Mouse (Mus musculus) embryonic facial prominence, embryonic 12.5 days (tissue): ENCODE results near the gene Hormad1. TPM values are rescaled to one million over a fixed set of nuclear protein-coding genes. Genes with fewer than 3 reads are reported as not detected.

ENCODE experiments used
- ATAC-seq: fragments of 200-750 bp; cut with Nextera tagmentation; 2 replicates; pipeline ENCODE4 v1.8.0; 2017; ENCODE audit not compliant: insufficient number of reproducible peaks, insufficient read depth, low FRiP score, low TSS enrichment
- H3K27ac ChIP-seq: fragments of 300-500 bp; sonication (generic); 2 replicates; pipeline ENCODE4 v1.5.1; 2016; ENCODE audit warnings: mild to moderate bottlenecking
- H3K27me3 ChIP-seq: fragments of 300-500 bp; sonication (generic); 2 replicates; pipeline ENCODE4 v1.6.1; 2016; ENCODE audit warnings: mild to moderate bottlenecking, moderate library complexity
- H3K36me3 ChIP-seq: fragments of 300-500 bp; sonication (generic); 2 replicates; pipeline ENCODE4 v1.6.1; 2016; ENCODE audit warnings: mild to moderate bottlenecking
- H3K4me1 ChIP-seq: fragments of 300-500 bp; sonication (generic); 2 replicates; pipeline ENCODE4 v1.6.1; 2016
- H3K4me2 ChIP-seq: fragments of 300-500 bp; sonication (generic); replicated peaks from 2 replicates; pipeline ENCODE4 v1.6.1; 2016; ENCODE audit warnings: mild to moderate bottlenecking, moderate library complexity
- H3K4me3 ChIP-seq: fragments of 300-500 bp; sonication (generic); 2 replicates; pipeline ENCODE4 v1.5.1; 2016; ENCODE audit warnings: mild to moderate bottlenecking
- H3K9ac ChIP-seq: fragments of 300-500 bp; sonication (generic); 2 replicates; pipeline ENCODE4 v1.6.1; 2016; ENCODE audit warnings: mild to moderate bottlenecking, moderate library complexity
- H3K9me3 ChIP-seq: fragments of 300-500 bp; sonication (generic); 2 replicates; pipeline ENCODE4 v1.6.1; 2016; ENCODE audit warnings: mild to moderate bottlenecking, moderate library complexity
- WGBS: fragments of 180-500 bp; shearing (Covaris S2); methylation state at CpG from one replicate; pipeline ENCODE4 v1.1.7; 2016; 5-methylcytosine and 5-hydroxymethylcytosine counted together
- polyA plus RNA-seq: library from polyadenylated mRNA; unstranded; fragments of >200 nt; fragmentation: Nextera tagmentation; extraction: Ambion mirVana; gene quantifications from 2 replicates; pipeline ENCODE4 v1.2.1, GENCODE M21; 2016

Hormad1 gene
- polyA plus RNA-seq: not detected in 2 replicates

DNA sequence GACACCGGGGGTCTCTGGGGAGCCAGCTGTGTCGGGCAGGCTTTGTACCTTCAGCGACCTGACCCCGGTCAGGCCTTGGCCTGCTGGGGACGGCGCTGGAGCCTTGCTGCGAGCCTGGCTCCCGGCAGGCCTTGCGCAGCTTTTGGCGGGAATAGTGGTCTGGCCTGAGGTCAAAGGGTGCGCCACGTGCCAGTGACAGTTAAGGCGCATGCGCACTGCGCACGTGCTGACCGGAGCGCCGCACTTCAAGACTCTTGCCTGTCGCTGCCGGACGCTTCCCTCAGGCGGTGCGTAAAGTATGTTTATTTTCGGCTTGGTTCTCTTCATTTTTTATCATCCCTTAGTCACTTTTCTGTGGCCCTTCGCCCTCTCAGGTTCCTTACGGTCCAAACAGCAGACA is at the start of gene Hormad1:
Hormad1 (plus strand) TSS at position 241 of the 400 bp plus-strand sequence.
- WGBS: 89% methylated on average over 27 of the region's 27 CpGs
- Histone ChIP-seq H3K9me3 (no peaks in the 10 kb centered on the region), H3K27ac (no peak within 1 kb of the TSS), H3K4me2 (no peak within 1 kb of the TSS), H3K36me3 (no peaks in the 10 kb centered on the region), H3K4me1 (no peaks in the 10 kb centered on the region), H3K4me3 (no peak within 1 kb of the TSS), H3K27me3 (no peaks in the 10 kb centered on the region), H3K9ac (no peak within 1 kb of the TSS)
- no peak for ATAC-seq

- Histone ChIP-seq H3K36me3 (peaks cover 8% of the 10 kb centered on the region; the same call in 1 of the 2 replicates), H3K4me1 (no peaks in the 10 kb centered on the region), H3K4me2 (no peak overlapping the region), H3K9ac (no peak overlapping the region), H3K9me3 (no peaks in the 10 kb centered on the region), H3K27me3 (no peaks in the 10 kb centered on the region), H3K4me3 (no peak overlapping the region), H3K27ac (no peak overlapping the region)
- WGBS: 76% methylated on average over 9 of the region's 9 CpGs
- ATAC-seq: no peak
Measured at GRCm38 (mm10) chr3:95511611-95512180, 47.8 kb upstream of the Hormad1 start.

DNA sequence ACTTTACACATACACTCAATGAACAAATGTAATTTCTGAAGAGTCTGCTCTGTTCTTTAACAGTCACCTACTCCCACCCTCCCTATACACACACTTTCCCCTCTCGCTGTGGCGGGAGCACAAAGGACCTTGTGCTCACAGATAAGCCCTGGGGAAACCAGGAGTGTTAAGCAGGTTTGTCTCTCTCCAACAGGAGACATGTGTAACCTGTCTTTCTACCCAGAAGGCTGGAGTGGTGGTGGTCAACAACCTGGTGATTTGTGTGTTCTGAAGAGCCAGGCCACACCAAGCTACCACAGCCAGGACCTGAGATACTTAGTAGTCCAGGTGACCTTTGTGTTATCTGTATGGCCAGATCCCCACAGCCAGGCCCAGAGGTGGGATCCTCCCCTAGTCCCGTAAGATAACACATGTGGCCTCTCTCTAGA is 42.8 kb upstream of the Hormad1 start:
- no peak for ATAC-seq
- peaks cover 4% of the 10 kb centered on the region; the same call in 1 of the 2 replicates for H3K4me1 ChIP-seq
- no peak overlapping the region for H3K9ac ChIP-seq
- H3K27ac ChIP-seq: no peak overlapping the region
- H3K36me3 ChIP-seq: no peaks in the 10 kb centered on the region
- no peaks in the 10 kb centered on the region for H3K9me3 ChIP-seq
- H3K4me3 ChIP-seq: no peak overlapping the region
- 88% methylated on average over 3 of the region's 3 CpGs for WGBS
- no peaks in the 10 kb centered on the region for H3K27me3 ChIP-seq
- H3K4me2 ChIP-seq: no peak overlapping the region

DNA sequence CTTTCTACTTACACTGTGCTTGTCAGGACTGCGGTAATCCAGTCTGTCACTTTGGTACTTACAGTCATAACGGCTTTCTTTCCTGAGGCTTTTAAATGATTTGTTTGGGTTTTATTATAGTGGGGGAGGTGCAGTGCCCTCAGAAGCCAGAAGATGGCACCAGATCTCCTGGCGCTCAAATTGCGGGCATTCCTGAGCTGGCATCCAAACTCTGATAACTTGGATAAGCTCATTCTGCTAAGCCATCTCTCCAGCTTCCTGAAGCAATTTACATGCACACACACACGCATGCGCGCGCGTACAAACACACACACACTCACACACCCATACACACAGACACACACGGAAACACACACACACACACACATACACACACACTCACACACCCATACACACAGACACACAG is 42.0 kb upstream of the Hormad1 start:
- Histone ChIP-seq H3K27me3 (no peaks in the 10 kb centered on the region), H3K9ac (peak overlapping the region; percentile 19; the same call in 1 of the 2 replicates), H3K4me3 (no peak overlapping the region), H3K36me3 (no peaks in the 10 kb centered on the region), H3K4me1 (peaks cover 4% of the 10 kb centered on the region; the same call in 1 of the 2 replicates), H3K27ac (no peak overlapping the region), H3K9me3 (no peaks in the 10 kb centered on the region), H3K4me2 (no peak overlapping the region)
- ATAC-seq: no peak
- WGBS: 27% methylated on average over 10 of the region's 10 CpGs

DNA sequence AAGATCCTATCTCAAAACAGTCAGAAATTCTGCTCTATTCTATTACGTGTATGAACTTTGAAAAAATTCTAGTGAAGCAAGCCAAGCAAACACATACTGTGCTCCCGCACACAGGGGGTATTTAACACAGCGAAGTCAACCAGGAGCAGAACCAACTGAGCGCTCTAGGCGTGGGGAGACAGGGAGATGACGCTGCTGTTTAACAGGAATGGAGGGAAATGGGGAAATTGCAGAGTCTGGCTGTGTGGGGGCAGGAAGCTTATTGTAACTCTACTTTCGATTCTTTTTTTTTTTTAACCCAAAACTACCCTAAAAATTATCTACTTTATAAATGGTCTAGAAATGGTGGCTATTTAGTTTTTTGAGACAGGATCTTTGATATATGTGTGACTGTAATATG is 40.6 kb upstream of the Hormad1 start:
- H3K36me3 ChIP-seq: no peaks in the 10 kb centered on the region
- no peak for ATAC-seq
- peaks cover 4% of the 10 kb centered on the region; the same call in 1 of the 2 replicates for H3K4me1 ChIP-seq
- no peaks in the 10 kb centered on the region for H3K9me3 ChIP-seq
- H3K27ac ChIP-seq: no peak overlapping the region
- H3K27me3 ChIP-seq: no peaks in the 10 kb centered on the region
- no peak overlapping the region for H3K4me2 ChIP-seq
- H3K4me3 ChIP-seq: no peak overlapping the region
- H3K9ac ChIP-seq: no peak overlapping the region
- 79% methylated on average over 7 of the region's 7 CpGs for WGBS

GRCm38 (mm10) chr3:95519315-95519714 is 40.2 kb upstream of the Hormad1 start:
- Histone ChIP-seq H3K4me2 (no peak overlapping the region), H3K27ac (no peak overlapping the region), H3K9ac (no peak overlapping the region), H3K36me3 (no peaks in the 10 kb centered on the region), H3K4me1 (peaks cover 4% of the 10 kb centered on the region; the same call in 1 of the 2 replicates), H3K9me3 (no peaks in the 10 kb centered on the region), H3K4me3 (no peak overlapping the region), H3K27me3 (no peaks in the 10 kb centered on the region)
- WGBS: 67% methylated on average over 2 of the region's 2 CpGs
- no peak for ATAC-seq

- no peaks in the 10 kb centered on the region for H3K36me3 ChIP-seq
- no peak overlapping the region for H3K4me3 ChIP-seq
- H3K9ac ChIP-seq: no peak overlapping the region
- H3K27ac ChIP-seq: no peak overlapping the region
- H3K4me1 ChIP-seq: peaks cover 4% of the 10 kb centered on the region; the same call in 1 of the 2 replicates
- H3K27me3 ChIP-seq: no peaks in the 10 kb centered on the region
- no peak for ATAC-seq
- no peak overlapping the region for H3K4me2 ChIP-seq
- WGBS: 82% methylated on average over 3 of the region's 3 CpGs
- H3K9me3 ChIP-seq: no peaks in the 10 kb centered on the region
Measured at GRCm38 (mm10) chr3:95520100-95520499, 39.4 kb upstream of the Hormad1 start.

DNA sequence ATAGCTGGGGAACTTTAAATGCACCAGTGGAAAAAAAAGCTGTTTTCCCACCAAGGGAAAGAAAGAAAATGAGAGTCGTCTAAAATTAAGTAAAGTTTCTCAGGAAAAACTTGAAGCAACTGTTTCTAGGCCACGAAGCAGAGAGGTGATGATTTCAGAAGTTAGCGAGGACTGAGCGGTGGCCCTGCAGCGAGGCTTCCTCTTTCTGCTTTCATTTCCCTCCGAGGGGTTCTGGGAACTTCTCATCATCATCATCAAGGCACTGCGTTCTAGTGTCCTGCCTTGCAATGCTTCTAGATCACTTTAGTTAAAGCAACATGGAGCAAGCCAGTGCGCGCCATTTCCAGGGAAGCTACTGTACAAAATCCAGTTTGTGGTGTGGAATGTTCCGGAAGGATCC is 38.3 kb upstream of the Hormad1 start:
- peaks cover 4% of the 10 kb centered on the region; the same call in 1 of the 2 replicates for H3K4me1 ChIP-seq
- ATAC-seq: no peak
- no peak overlapping the region for H3K9ac ChIP-seq
- 91% methylated on average over 10 of the region's 10 CpGs for WGBS
- H3K27ac ChIP-seq: no peak overlapping the region
- H3K4me2 ChIP-seq: no peak overlapping the region
- H3K27me3 ChIP-seq: no peaks in the 10 kb centered on the region
- no peaks in the 10 kb centered on the region for H3K9me3 ChIP-seq
- no peak overlapping the region for H3K4me3 ChIP-seq
- H3K36me3 ChIP-seq: no peaks in the 10 kb centered on the region

GRCm38 (mm10) chr3:95523662-95524061 is 35.8 kb upstream of the Hormad1 start:
- H3K4me3 ChIP-seq: no peak overlapping the region
- no peaks in the 10 kb centered on the region for H3K36me3 ChIP-seq
- no peaks in the 10 kb centered on the region for H3K4me1 ChIP-seq
- no peak overlapping the region for H3K4me2 ChIP-seq
- 50% methylated on average over 3 of the region's 3 CpGs for WGBS
- H3K27me3 ChIP-seq: no peaks in the 10 kb centered on the region
- H3K9ac ChIP-seq: no peak overlapping the region
- no peak for ATAC-seq
- peak overlapping the region; percentile 48; the same call in 1 of the 2 replicates for H3K27ac ChIP-seq
- H3K9me3 ChIP-seq: no peaks in the 10 kb centered on the region

DNA sequence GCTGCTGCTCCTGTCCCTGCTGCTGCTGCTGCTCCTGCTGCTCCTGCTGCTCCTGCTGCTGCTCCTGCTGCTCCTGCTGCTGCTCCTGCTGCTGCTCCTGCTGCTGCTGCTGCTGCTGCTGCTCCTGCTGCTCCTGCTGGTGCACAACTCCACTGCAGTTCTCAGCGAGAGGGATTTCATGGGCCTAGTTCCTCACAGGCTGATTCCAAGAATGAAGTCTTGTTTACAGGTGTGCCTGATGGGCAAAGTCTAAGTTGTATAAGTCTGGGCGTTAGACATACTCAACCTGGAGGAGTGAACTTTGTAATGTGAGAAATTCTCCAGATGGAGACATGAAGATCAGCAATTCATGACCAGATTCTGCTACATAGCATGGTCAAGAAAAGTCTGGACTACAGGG is 34.8 kb upstream of the Hormad1 start:
- H3K4me3 ChIP-seq: no peak overlapping the region
- H3K4me1 ChIP-seq: no peaks in the 10 kb centered on the region
- H3K9ac ChIP-seq: no peak overlapping the region
- H3K4me2 ChIP-seq: no peak overlapping the region
- H3K9me3 ChIP-seq: no peaks in the 10 kb centered on the region
- H3K27ac ChIP-seq: no peak overlapping the region; the same call in 1 of the 2 replicates
- WGBS: 61% methylated on average over 2 of the region's 2 CpGs
- H3K27me3 ChIP-seq: no peaks in the 10 kb centered on the region
- H3K36me3 ChIP-seq: no peaks in the 10 kb centered on the region
- ATAC-seq: no peak

DNA sequence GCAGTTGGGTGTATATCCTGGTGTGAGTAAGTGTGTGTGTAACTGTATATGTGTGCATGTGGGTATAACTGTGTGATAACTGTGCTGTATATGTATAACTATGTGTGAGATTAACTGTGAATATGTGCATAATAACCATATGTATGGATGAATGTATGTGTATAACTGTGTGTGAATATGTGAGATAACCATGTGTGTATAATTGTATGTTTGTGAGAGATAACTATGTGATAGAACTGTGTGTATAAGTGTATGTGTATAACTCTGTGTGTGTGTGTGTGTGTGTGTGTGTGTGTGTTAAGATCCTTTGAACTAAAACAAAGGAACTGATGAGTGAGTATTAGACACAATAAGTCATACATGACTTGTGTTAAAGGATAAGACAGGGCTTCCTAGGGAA is 33.4 kb upstream of the Hormad1 start:
- ATAC-seq: no peak
- H3K36me3 ChIP-seq: no peaks in the 10 kb centered on the region

GRCm38 (mm10) chr3:95526622-95527211 is 32.8 kb upstream of the Hormad1 start, which contains the start of gene Ctss:
Gene Ctss, plus strand, starts transcription at chr3:95526786.
- H3K36me3 ChIP-seq: no peaks in the 10 kb centered on the region
- ATAC-seq: no peak
- H3K4me3 ChIP-seq: no peak within 1 kb of the TSS
- no peak within 1 kb of the TSS for H3K27ac ChIP-seq
- H3K9ac ChIP-seq: no peak within 1 kb of the TSS
- WGBS: 89% methylated on average over 8 of the region's 8 CpGs
- H3K4me2 ChIP-seq: no peak within 1 kb of the TSS
- no peaks in the 10 kb centered on the region for H3K4me1 ChIP-seq
- H3K27me3 ChIP-seq: no peaks in the 10 kb centered on the region
- no peaks in the 10 kb centered on the region for H3K9me3 ChIP-seq

More for the DNA sequence above, 33.4 kb upstream of the Hormad1 start:
- no peak overlapping the region for H3K4me2 ChIP-seq
- no peaks in the 10 kb centered on the region for H3K9me3 ChIP-seq
- no peaks in the 10 kb centered on the region for H3K4me1 ChIP-seq
- H3K27me3 ChIP-seq: no peaks in the 10 kb centered on the region
- no peak overlapping the region for H3K4me3 ChIP-seq
- H3K9ac ChIP-seq: no peak overlapping the region
- no peak overlapping the region for H3K27ac ChIP-seq
